Mouse (Mus musculus) brain, adult 2 months (tissue): Measurements from ENCODE around the gene Ift80.
"Not testable (repeated sequence)": the region's sequence is repeated elsewhere in the genome, so short reads cannot be mapped to it uniquely, and the experiment has no call there.

Experiments used
- DNase-seq: peaks from one replicate; pipeline ENCODE4 v3.0.0; 2011; ENCODE audit warnings: low read depth, low spot score

Gene Ift80

DNA sequence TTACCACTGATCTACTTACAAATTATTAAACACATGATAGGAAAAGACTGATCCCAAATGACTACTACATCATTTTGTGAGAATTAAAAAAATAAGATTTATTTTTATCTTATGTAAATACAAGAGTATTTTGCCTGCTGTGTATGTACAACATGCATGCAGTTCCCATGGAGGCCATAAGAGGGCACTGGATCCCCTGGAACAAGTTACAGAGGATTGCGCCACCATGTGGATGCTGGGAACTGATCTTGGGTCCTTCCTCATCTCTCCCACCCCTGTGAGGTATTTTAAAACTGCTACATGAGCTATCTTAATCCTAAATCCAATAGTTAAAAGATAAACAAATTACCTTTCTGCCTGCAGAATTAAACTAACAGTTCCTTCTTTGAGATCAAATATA, 68.9 kb downstream of the Ift80 start:
- no peak for DNase-seq

DNA sequence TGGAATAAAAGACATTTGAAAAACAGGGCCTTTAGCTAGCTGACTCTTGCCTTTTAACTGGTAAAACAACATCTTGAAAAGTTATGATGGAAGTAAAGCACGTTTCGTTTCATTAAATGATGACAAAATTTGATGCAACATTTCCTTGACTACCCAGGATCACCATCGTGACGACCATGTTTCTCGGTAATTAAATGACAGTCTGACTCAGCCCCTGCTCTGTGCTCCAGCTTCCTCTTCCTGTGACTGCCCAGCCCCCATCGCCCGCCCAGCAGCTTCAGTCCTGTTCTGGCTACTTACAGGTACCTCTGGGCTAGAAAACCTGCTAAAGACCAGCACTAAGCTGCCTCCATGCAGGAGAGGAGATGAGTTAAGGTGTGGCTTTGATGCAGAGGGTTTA, 70.1 kb downstream of the Ift80 start:
- no peak for DNase-seq

DNA sequence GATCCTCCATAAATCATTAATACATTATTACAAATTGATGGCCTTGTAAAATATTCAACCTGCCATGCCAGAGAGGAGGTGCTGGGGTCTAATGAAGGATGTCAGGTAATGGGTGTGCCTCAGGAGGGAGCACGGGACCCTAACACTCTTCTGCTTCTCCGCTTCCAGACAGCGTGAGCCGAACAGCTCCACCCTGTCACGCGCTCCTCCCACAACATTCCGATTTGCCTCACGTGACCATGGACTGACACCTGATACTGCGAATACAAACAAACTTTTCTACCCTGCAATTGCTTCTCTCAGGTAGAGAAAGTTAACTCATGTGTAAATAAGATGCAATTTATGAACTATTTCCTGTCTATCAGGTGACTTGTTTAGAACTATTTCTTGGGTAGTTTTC, 75.8 kb downstream of the Ift80 start:
- no peak for DNase-seq

DNA sequence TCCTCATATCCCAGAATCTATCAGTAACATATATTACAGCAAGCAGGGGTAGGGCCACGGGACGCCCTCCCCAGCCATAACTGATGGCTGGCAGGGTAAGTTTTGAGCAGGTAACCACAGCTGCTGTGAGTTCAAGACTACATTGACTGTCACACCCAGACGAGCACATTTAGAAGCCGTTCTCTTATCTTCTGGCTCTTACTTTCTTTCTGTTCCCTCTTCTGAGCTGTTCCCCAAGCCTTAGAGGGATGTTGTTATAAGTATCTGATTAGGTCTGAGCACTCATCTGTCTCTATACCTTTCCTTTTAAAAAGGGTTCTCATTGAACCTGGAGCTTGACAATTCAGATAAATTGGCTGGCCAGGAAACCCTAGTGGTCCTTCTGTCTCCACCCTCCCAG, 96.9 kb downstream of the Ift80 start:
- DNase-seq, result no peak

DNA sequence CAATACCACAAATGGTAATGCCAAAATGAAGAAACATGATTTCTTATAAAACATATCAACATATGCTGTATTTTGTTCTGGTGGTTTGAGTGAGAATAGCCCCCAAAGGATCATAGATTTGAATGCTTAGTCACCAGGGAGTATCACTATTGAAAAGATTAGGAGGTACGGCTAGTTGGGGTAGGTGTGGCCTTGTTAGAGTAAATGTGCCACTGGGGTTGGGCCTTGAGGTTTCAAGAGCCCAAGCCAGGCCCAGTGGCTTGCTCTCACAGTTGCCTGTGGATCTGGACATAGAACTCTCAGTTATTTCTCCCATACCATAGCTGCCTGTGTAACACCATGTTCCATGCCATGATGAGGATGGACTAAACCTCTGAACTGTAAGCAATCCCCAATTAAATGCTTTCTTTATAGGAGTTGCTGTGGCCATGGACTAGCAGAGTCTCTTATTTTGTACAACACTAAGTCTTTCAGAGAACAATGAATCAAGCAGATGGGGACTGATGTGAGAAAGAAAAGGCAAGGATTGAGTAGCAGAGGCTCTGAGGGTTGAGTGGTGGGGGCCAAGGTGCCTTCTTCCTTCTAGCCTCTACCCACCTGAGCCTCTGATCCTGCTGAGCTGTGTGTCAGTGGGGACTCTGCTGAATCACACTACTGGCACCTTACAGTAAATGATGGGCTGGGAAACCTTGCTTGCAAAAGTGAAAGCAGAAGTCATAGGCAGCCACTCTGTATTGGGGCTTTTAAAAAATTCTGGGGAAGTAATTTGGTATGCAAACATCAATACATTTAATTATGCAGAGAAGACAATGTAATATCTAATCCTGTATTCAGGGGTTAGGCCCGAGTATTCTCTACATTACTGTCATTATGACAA, 99.2 kb downstream of the Ift80 start:
- DNase-seq, result peak; percentile 15

DNA sequence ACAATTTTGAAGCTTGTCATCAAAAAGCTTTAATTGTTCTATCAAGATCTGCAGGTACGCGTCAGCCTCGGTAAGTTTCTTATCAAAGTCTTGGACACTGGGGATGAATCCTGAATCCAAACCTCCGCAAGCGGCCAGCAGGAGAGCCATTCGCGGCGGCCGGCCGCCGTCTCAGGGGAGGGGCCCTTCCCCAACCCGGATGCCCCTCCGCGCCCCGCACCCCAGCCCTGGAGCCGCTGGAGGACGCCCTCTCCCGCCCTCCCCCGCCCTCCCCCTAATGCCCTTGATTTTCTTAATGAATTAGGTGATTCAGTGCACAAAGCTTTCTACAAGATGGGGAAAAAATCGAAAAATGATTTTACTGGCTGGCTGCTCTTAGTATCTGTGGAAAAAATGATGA, 101.7 kb downstream of the Ift80 start:
- not testable (repeated sequence) for DNase-seq

DNA sequence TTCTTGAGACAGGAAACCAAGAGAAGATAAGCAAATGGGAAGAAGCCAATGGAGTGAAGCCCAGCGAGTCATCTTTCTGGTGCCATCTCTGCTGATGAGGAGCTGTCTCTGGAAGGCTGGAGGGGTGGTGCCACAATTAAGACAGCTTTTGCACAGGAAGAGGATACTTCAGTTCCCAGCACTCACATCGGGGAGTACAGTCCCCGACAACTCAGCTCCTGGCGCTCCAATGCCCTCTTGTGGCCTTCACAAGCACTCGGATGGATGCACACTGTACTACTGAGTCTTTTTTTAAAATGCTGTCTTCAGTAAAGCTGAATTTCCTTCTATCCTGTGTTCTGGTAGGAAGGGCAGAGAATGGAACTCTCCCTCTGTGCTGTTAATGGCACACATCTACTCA, 107.2 kb downstream of the Ift80 start:
- DNase-seq, result no peak

DNA sequence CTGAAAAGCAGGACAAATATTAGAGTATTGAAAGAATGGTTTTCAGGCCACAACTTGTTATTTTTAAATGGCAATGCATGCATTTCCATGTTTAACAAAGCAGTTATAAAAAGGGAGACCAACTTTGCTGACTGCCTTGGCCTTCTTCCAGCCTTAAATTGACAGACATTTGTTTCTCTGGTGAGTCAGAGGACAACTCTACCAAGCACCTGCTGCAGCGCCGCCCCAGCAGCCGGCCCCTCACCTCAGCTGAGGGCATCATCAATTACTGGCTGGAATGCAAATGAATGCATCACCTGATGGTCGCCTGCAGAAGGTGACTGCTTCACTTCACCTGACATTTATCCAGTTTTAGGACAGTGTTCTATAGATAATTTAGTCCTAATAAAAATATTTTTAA, 108.9 kb downstream of the Ift80 start:
- DNase-seq, result peak; percentile 36

DNA sequence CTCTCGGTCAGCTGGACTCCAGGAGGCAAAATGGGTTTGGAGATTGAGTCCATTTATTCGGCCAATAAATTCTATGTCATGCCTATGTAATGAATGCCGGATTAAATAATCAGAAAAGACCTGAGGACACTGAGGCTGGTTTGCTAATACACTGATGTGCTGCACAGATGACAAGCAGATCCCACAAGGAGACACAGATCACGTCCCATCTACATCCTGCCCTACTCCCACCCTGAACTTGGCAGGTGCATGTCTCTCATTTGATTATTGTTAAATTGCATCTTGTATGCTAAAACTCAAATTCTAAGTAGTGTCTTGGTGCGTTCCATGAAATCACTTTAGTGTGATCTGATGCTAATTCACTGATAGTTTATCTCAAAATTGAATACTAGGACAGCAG, 117.5 kb downstream of the Ift80 start:
- DNase-seq, result no peak

DNA sequence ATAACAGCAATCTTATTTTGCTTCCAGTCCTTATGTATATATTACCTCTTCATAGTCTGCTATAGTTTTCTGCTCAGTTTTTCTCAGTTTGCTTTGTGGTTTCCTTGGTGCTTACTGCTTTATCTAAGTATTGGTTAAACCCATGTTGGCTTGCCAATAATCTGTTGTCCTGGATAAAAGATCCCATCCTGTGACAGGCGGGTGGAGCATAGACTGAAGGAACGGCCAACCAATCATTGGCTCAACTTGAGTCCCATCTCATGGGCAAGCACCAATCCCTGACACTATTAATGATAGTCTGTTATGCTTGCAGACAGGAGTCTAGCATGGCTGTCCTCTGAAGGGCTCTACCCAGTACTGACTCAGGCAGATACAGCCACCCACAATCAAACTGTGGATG, 130.3 kb downstream of the Ift80 start:
- DNase-seq, result no peak

DNA sequence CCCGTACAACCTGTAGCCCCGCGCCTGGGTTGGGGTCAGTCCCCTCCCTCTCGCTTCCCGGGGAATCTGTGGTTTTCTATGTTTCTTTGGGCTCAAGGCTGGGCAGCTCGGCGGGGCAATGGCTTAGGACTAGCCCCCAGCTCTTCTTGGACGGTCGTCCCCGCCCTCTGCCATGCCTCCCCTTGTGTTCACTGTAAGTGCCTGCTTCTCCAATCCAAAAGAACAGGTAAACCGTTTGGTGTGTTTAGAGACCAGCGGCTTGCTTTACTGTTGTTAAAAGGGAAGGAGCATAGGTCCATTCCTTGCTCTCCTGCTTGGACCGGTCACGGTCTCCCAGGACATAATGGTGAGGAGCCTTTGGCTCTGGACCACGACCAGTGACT, 133.8 kb downstream of the Ift80 start:
- no peak for DNase-seq

DNA sequence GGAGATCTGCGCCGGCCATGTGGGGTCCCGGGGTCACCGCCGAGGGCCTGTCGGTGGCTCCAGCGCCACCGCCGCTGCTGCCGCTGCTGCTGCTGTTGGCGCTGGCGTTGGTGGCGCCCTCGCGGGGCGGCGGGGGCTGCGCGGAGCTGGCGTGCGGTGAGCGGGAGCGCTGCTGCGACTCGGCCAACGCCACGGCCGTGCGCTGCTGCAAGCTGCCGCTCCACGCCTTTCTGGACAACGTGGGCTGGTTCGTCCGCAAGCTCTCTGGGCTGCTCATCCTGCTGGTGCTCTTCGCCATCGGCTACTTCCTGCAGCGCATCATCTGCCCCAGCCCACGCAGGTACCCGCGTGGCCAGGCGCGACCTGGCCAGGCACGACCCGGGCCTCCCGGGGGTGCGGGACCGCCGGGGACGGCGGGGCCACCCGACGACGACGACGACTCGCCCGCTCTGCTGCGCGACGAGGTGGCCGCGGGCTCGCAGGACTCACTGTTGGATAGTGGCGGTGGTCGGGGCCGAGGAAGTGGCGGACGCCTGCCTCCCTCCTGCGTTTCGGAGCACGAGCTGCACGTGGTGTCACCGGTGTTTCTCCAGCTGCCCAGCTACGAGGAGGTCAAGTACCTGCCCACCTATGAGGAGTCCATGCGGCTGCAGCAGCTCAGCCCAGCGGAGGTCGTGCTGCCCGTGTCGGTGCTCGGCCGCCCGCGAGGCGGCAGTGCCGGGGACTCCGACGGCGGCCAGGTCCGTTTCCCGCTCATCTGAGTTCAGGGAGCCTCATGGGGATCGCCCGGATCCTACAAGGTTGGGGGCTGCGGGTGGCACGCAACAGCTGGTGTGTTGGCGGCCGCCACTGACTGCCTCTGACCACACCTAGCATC, 134.4 kb downstream of the Ift80 start:
- DNase-seq, result peak; percentile 56

DNA sequence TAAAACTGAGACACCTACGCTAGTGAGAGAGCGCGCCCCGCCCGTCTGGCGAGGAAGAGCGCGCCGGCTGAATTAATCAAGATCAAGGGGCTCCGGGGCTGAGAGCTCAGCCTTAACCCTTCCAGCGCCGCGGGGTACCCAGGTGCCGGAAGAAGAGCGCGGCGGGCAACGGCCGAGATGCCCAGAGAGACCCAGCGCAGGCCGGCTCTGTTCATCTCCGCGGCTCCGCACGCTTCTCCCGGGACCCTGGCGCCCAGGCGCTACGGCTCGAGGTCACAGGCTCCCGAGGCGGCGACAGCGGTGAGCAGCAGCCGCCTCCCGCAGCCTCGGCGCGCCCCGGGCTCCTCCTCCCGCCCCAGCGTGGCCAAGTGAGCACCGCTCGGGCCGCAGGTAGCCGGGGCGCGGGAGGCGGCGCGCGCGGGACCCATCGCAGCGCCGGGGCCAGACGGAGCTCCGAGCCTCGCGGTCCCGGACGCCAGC, 135.1 kb downstream of the Ift80 start, which contains the start of gene 1110032F04Rik:
1110032F04Rik (plus strand) TSS at position 376 of the 480 bp plus-strand sequence.
- DNase-seq, result peak; percentile 58

DNA sequence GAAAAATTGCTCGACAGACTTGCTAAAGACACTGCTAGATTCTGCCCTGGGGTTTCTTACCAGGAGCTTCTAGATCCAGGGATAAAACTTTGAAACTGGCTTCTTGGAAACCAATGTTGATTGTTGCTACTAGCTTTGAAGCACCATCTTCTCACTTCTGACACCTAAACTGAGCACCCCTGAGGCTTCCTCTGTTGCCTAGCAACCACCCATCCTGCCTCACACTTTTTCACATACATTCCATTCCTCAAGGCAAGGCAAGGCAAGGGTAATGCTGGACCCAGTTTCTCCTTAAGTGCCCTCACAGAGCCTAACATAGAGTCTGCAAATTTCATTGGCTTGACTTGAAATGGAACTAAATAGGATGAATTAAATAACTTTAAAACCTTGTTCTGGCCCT, 152.0 kb downstream of the Ift80 start:
- DNase-seq, result peak; percentile 47

DNA sequence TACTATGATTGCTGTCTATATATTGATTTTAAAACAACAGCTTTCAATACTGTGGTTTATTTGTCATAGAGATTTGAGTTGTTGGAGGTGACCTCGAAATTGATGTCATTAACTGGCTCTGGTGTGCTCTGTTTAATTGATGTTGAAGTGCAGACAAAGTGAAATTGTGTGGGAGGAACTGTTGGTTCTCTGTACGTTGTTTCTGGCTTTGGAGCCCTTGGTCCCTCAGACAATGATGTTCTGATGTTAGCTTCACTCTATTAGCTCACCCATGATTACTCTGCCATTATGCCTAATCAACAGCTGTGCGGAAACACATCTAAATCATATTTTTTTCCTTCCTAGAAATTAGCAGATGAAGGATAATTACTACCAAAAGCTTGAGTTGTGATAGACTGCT, 156.0 kb downstream of the Ift80 start:
- peak; percentile 42 for DNase-seq

DNA sequence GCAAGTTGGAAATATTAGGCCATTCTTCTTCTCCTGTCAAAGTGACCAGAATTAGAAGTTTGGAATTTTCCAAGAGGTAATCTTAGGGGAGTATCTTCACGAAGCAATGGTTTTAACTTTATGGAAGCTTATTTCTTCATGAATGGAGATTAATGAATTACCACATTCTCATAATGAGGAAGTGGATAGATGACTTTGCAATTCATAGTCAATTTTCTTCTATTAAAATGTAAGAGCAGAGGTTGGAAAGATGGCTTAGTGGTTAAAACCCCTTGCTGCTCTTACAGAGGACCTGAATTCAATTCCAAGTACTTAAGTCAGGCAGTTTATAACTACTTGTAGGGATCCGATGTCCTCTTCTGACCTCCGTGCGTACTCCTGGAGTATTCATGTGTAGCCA, 160.3 kb downstream of the Ift80 start:
- DNase-seq, result no peak
